Mouse (Mus musculus) heart, embryonic 13.5 days (tissue): ENCODE measurements around the gene Mov10l1. TPM values are rescaled to one million over a fixed set of nuclear protein-coding genes. Genes with fewer than 3 reads are reported as not detected.

Experiments
- ATAC-seq: fragments of 200-750 bp; cut with Nextera tagmentation; 2 replicates; pipeline ENCODE4 v1.8.0; 2017; ENCODE audit warnings: moderate TSS enrichment; ENCODE audit not compliant: insufficient number of reproducible peaks, low FRiP score, low TSS enrichment; ENCODE audit errors: extremely low read depth
- H3K27ac ChIP-seq: fragments of 300-500 bp; sonication (generic); replicated peaks from 2 replicates; pipeline ENCODE4 v1.5.1; 2015; ENCODE audit warnings: moderate library complexity, mild to moderate bottlenecking, inconsistent platforms
- H3K27me3 ChIP-seq: fragments of 300-500 bp; sonication (generic); replicated peaks from 2 replicates; pipeline ENCODE4 v1.6.1; 2015; ENCODE audit warnings: mild to moderate bottlenecking, inconsistent platforms
- H3K36me3 ChIP-seq: fragments of 300-500 bp; sonication (generic); 2 replicates; pipeline ENCODE4 v1.6.1; 2015; ENCODE audit warnings: mild to moderate bottlenecking, inconsistent platforms
- H3K4me1 ChIP-seq: fragments of 300-500 bp; sonication (generic); 2 replicates; pipeline ENCODE4 v1.6.1; 2015; ENCODE audit warnings: inconsistent platforms
- H3K4me2 ChIP-seq: fragments of 300-500 bp; sonication (generic); 2 replicates; pipeline ENCODE4 v1.6.1; 2015; ENCODE audit warnings: inconsistent platforms, mild to moderate bottlenecking, moderate library complexity
- H3K4me3 ChIP-seq: fragments of 300-500 bp; sonication (generic); 2 replicates; pipeline ENCODE4 v1.5.1; 2015; ENCODE audit warnings: moderate library complexity, mild to moderate bottlenecking, inconsistent platforms
- H3K9ac ChIP-seq: fragments of 300-500 bp; sonication (generic); 2 replicates; pipeline ENCODE4 v1.6.1; 2015; ENCODE audit warnings: inconsistent platforms, mild to moderate bottlenecking, moderate library complexity
- H3K9me3 ChIP-seq: fragments of 300-500 bp; sonication (generic); 2 replicates; pipeline ENCODE4 v1.6.1; 2016; ENCODE audit warnings: inconsistent platforms
- WGBS: fragments of 180-500 bp; shearing (Covaris S2); methylation state at CpG from one replicate; pipeline ENCODE4 v1.1.7; 2015; ENCODE audit warnings: mixed read lengths; 5-methylcytosine and 5-hydroxymethylcytosine counted together
- polyA plus RNA-seq: library from polyadenylated mRNA; unstranded; fragments of >200 nt; fragmentation: Nextera tagmentation; extraction: Ambion mirVana; gene quantifications from 2 replicates; pipeline ENCODE4 v1.2.1, GENCODE M21; 2015

Gene Mov10l1
- 62.8 and 67.4 TPM in 2 replicates for polyA plus RNA-seq

GRCm38 (mm10) chr15:88982534-88983079 lies at the start of gene Mov10l1:
TSS of gene Mov10l1 (plus strand) at chr15:88982909.
- no peak for ATAC-seq
- no peak within 1 kb of the TSS for H3K9ac ChIP-seq
- no peak within 1 kb of the TSS for H3K4me3 ChIP-seq
- no peaks in the 10 kb centered on the region for H3K36me3 ChIP-seq
- no peaks in the 10 kb centered on the region for H3K27me3 ChIP-seq
- H3K27ac ChIP-seq: no peak within 1 kb of the TSS
- WGBS: 80% methylated on average over 31 of the region's 31 CpGs
- no peaks in the 10 kb centered on the region for H3K4me1 ChIP-seq
- H3K4me2 ChIP-seq: no peak within 1 kb of the TSS
- H3K9me3 ChIP-seq: no peaks in the 10 kb centered on the region

- H3K4me1 ChIP-seq: no peaks in the 10 kb centered on the region
- H3K4me2 ChIP-seq: no peak overlapping the region
- no peaks in the 10 kb centered on the region for H3K27me3 ChIP-seq
- H3K4me3 ChIP-seq: no peak overlapping the region
- WGBS: 54% methylated on average over 7 of the region's 7 CpGs
- no peak overlapping the region for H3K9ac ChIP-seq
- no peaks in the 10 kb centered on the region for H3K9me3 ChIP-seq
- H3K36me3 ChIP-seq: no peaks in the 10 kb centered on the region
- no peak for ATAC-seq
- no peak overlapping the region for H3K27ac ChIP-seq
Measured at GRCm38 (mm10) chr15:88934141-88934540, 48.6 kb upstream of the Mov10l1 start.

- H3K27ac ChIP-seq: no peak overlapping the region
- WGBS: 59% methylated on average over 6 of the region's 6 CpGs
- H3K4me2 ChIP-seq: no peak overlapping the region
- no peak overlapping the region for H3K4me3 ChIP-seq
- no peak for ATAC-seq
- H3K9ac ChIP-seq: no peak overlapping the region
- no peaks in the 10 kb centered on the region for H3K9me3 ChIP-seq
- no peaks in the 10 kb centered on the region for H3K4me1 ChIP-seq
- no peaks in the 10 kb centered on the region for H3K27me3 ChIP-seq
- no peaks in the 10 kb centered on the region for H3K36me3 ChIP-seq
Measured at GRCm38 (mm10) chr15:88936619-88937290, 46.0 kb upstream of the Mov10l1 start.

GRCm38 (mm10) chr15:88937291-88937650 lies 45.4 kb upstream of the Mov10l1 start:
- H3K9me3 ChIP-seq: no peaks in the 10 kb centered on the region
- no peak for ATAC-seq
- no peak overlapping the region for H3K4me3 ChIP-seq
- no peaks in the 10 kb centered on the region for H3K36me3 ChIP-seq
- H3K4me2 ChIP-seq: no peak overlapping the region
- H3K27ac ChIP-seq: no peak overlapping the region
- H3K4me1 ChIP-seq: peaks cover 1% of the 10 kb centered on the region; the same call in 1 of the 2 replicates
- H3K9ac ChIP-seq: no peak overlapping the region
- H3K27me3 ChIP-seq: no peaks in the 10 kb centered on the region
- WGBS: 69% methylated on average over 2 of the region's 2 CpGs

GRCm38 (mm10) chr15:88942783-88943182 lies 39.9 kb upstream of the Mov10l1 start:
- 34% methylated on average over 5 of the region's 5 CpGs for WGBS
- no peak for ATAC-seq

GRCm38 (mm10) chr15:88943896-88944551 lies 38.7 kb upstream of the Mov10l1 start:
- 67% methylated on average over 5 of the region's 5 CpGs for whole genome bisulfite sequencing

More at GRCm38 (mm10) chr15:88942783-88943182, 39.9 kb upstream of the Mov10l1 start:
- Histone ChIP-seq H3K27me3 (no peaks in the 10 kb centered on the region), H3K9me3 (no peaks in the 10 kb centered on the region), H3K4me1 (peaks cover 14% of the 10 kb centered on the region), H3K9ac (no peak overlapping the region), H3K4me3 (no peak overlapping the region), H3K4me2 (no peak overlapping the region), H3K27ac (peak overlapping the region; percentile 70), H3K36me3 (no peaks in the 10 kb centered on the region)

GRCm38 (mm10) chr15:88946851-88947250 lies 35.9 kb upstream of the Mov10l1 start:
- Histone ChIP-seq H3K4me2 (no peak overlapping the region), H3K27me3 (no peaks in the 10 kb centered on the region), H3K9me3 (no peaks in the 10 kb centered on the region), H3K27ac (no peak overlapping the region), H3K4me1 (peaks cover 14% of the 10 kb centered on the region), H3K36me3 (no peaks in the 10 kb centered on the region), H3K9ac (no peak overlapping the region), H3K4me3 (no peak overlapping the region)
- ATAC-seq: no peak
- WGBS: 50% methylated on average over 6 of the region's 6 CpGs

More at GRCm38 (mm10) chr15:88943896-88944551, 38.7 kb upstream of the Mov10l1 start:
- ATAC-seq: no peak
- no peak overlapping the region for H3K4me3 ChIP-seq
- H3K27ac ChIP-seq: 0 out of 2 replicates have a peak overlapping the region, but pooled peaks have one; percentile 70
- no peaks in the 10 kb centered on the region for H3K9me3 ChIP-seq
- H3K36me3 ChIP-seq: no peaks in the 10 kb centered on the region
- no peaks in the 10 kb centered on the region for H3K27me3 ChIP-seq
- no peak overlapping the region for H3K9ac ChIP-seq
- H3K4me1 ChIP-seq: peaks cover 14% of the 10 kb centered on the region
- no peak overlapping the region for H3K4me2 ChIP-seq

- ATAC-seq: no peak
- no peaks in the 10 kb centered on the region for H3K36me3 ChIP-seq
- no peak overlapping the region for H3K4me2 ChIP-seq
- H3K9ac ChIP-seq: no peak overlapping the region
- H3K4me3 ChIP-seq: no peak overlapping the region
- no peak overlapping the region for H3K27ac ChIP-seq
- 80% methylated on average over 4 of the region's 4 CpGs for WGBS
- H3K9me3 ChIP-seq: no peaks in the 10 kb centered on the region
- peaks cover 5% of the 10 kb centered on the region for H3K4me1 ChIP-seq
- H3K27me3 ChIP-seq: peaks cover 38% of the 10 kb centered on the region
Measured at GRCm38 (mm10) chr15:88951246-88951645, 31.5 kb upstream of the Mov10l1 start.

- Histone ChIP-seq H3K27ac (no peak within 1 kb of the TSS), H3K4me2 (peak within 1 kb of the TSS; percentile 84), H3K27me3 (peaks cover 52% of the 10 kb centered on the region), H3K36me3 (no peaks in the 10 kb centered on the region), H3K9me3 (no peaks in the 10 kb centered on the region), H3K9ac (peak within 1 kb of the TSS; percentile 77), H3K4me1 (peaks cover 5% of the 10 kb centered on the region), H3K4me3 (peak within 1 kb of the TSS; percentile 55)
- ATAC-seq: no peak
- WGBS: 4% methylated on average over 53 of the region's 53 CpGs
Measured at GRCm38 (mm10) chr15:88954368-88955072, 28.2 kb upstream of the Mov10l1 start, which contains the start of gene Ttll8. TSS of gene Ttll8 (minus strand) at chr15:88954418.

- Histone ChIP-seq H3K9ac (no peak overlapping the region), H3K27me3 (peaks cover 52% of the 10 kb centered on the region), H3K4me3 (no peak overlapping the region), H3K4me1 (peaks cover 5% of the 10 kb centered on the region), H3K9me3 (no peaks in the 10 kb centered on the region), H3K36me3 (no peaks in the 10 kb centered on the region), H3K4me2 (no peak overlapping the region), H3K27ac (no peak overlapping the region)
- ATAC-seq: no peak
- WGBS: 84% methylated on average over 6 of the region's 6 CpGs
Measured at GRCm38 (mm10) chr15:88955342-88955741, 27.4 kb upstream of the Mov10l1 start.

- no peak overlapping the region for H3K9ac ChIP-seq
- WGBS: 73% methylated on average over 4 of the region's 4 CpGs
- no peak overlapping the region for H3K4me3 ChIP-seq
- no peak for ATAC-seq
- no peaks in the 10 kb centered on the region for H3K36me3 ChIP-seq
- no peaks in the 10 kb centered on the region for H3K9me3 ChIP-seq
- peaks cover 50% of the 10 kb centered on the region for H3K27me3 ChIP-seq
- no peak overlapping the region for H3K27ac ChIP-seq
- peaks cover 5% of the 10 kb centered on the region for H3K4me1 ChIP-seq
- H3K4me2 ChIP-seq: no peak overlapping the region
Measured at GRCm38 (mm10) chr15:88957522-88957921, 25.2 kb upstream of the Mov10l1 start.
